Mouse (Mus musculus): Measurements from ENCODE around the gene Ffar1.

- TF ChIP-seq CTCF (IDR thresholded peaks at IDR 0.05) (no peak), POLR2A (IDR thresholded peaks at IDR 0.05; ENCODE audit: insufficient read depth, low read depth, low read length) (no peak)
These were observed 47.6 kb upstream of the Ffar1 start for GRCm38 (mm10) chr7:30908992-30909431.

Data from heart, adult 2 months (tissue).